Mouse (Mus musculus) myocyte (in vitro differentiated cells): ENCODE data around the gene Myh9. TPM values are rescaled to one million over a fixed set of nuclear protein-coding genes. Genes with fewer than 3 reads are reported as not detected.
A peak's percentile ranks its signal among the peaks of the same experiment; 100 is the strongest.

Experiments
- H3K27me3 ChIP-seq: one replicate; pipeline ENCODE4 v1.6.1; 2011; ENCODE audit not compliant: control insufficient read depth, insufficient read depth, insufficient read length
- H3K36me3 ChIP-seq: one replicate; pipeline ENCODE4 v1.6.1; 2011; ENCODE audit not compliant: control insufficient read depth, insufficient read depth
- H3K4me2 ChIP-seq: one replicate; pipeline ENCODE4 v1.6.1; 2011; ENCODE audit warnings: low read depth, control low read depth
- H3K4me3 ChIP-seq: one replicate; pipeline ENCODE4 v1.5.1; 2011; ENCODE audit warnings: mild to moderate bottlenecking, control low read depth, moderate library complexity
- H3K79me2 ChIP-seq: one replicate; pipeline ENCODE4 v1.6.1; 2011; ENCODE audit not compliant: control insufficient read depth, insufficient read depth
- H3ac ChIP-seq: one replicate; pipeline ENCODE4 v1.6.1; 2011; ENCODE audit not compliant: control insufficient read depth, insufficient read length
- CEBPB ChIP-seq: IDR thresholded peaks from 2 replicates; pipeline ENCODE4 v1.6.1; 2011; ENCODE audit warnings: mild to moderate bottlenecking, moderate library complexity; ENCODE audit not compliant: poor library complexity, insufficient read depth, severe bottlenecking
- MAX ChIP-seq: IDR thresholded peaks from one replicate; pipeline ENCODE4 v1.6.1; 2011; ENCODE audit warnings: low read depth, mild to moderate bottlenecking, control low read depth
- MYOD1 ChIP-seq, 3 experiments: IDR thresholded peaks; one replicate each; pipeline ENCODE4 v1.6.1; 2011; ENCODE audit warnings: control low read depth in 2 of 3, low read depth in 2 of 3, mild to moderate bottlenecking in 2 of 3, moderate library complexity in 1 of 3; ENCODE audit not compliant: insufficient read length in 2 of 3, control insufficient read depth in 1 of 3
- MYOG ChIP-seq, 3 experiments: IDR thresholded peaks; one replicate each; pipeline ENCODE4 v1.6.1; 2011; ENCODE audit warnings: control low read depth in 2 of 3, low read depth in 2 of 3, mild to moderate bottlenecking in 2 of 3; ENCODE audit not compliant: insufficient read length in 2 of 3, control insufficient read depth in 1 of 3, insufficient read depth in 1 of 3
- POLR2A ChIP-seq: IDR thresholded peaks from one replicate; pipeline ENCODE4 v1.6.1; 2011; ENCODE audit warnings: low read depth, mild to moderate bottlenecking, control low read depth, moderate library complexity; ENCODE audit not compliant: insufficient read length
- POLR2AphosphoS2 ChIP-seq: IDR thresholded peaks from one replicate; pipeline ENCODE4 v1.6.1; 2011; ENCODE audit warnings: low read depth, control low read depth; ENCODE audit not compliant: insufficient read length
- REST ChIP-seq: IDR thresholded peaks from one replicate; pipeline ENCODE4 v1.6.1; 2011; ENCODE audit warnings: mild to moderate bottlenecking, control low read depth, moderate library complexity; ENCODE audit not compliant: insufficient read depth, insufficient read length
- TCF12 ChIP-seq: IDR thresholded peaks from one replicate; pipeline ENCODE4 v1.6.1; 2011; ENCODE audit warnings: mild to moderate bottlenecking, control low read depth; ENCODE audit not compliant: poor library complexity, insufficient read depth, severe bottlenecking
- USF1 ChIP-seq: IDR thresholded peaks from one replicate; pipeline ENCODE4 v1.6.1; 2011; ENCODE audit warnings: low read depth, mild to moderate bottlenecking, control low read depth, moderate library complexity
- polyA plus RNA-seq: library from polyadenylated mRNA; unstranded; fragments of >200 nt; fragmentation: generic; extraction: Trizol; gene quantifications from one replicate; pipeline ENCODE4 v1.2.1, GENCODE M21; 2012; ENCODE audit warnings: missing spikeins

The Myh9 gene
- polyA plus RNA-seq, 1 experiment = 466 TPM

DNA sequence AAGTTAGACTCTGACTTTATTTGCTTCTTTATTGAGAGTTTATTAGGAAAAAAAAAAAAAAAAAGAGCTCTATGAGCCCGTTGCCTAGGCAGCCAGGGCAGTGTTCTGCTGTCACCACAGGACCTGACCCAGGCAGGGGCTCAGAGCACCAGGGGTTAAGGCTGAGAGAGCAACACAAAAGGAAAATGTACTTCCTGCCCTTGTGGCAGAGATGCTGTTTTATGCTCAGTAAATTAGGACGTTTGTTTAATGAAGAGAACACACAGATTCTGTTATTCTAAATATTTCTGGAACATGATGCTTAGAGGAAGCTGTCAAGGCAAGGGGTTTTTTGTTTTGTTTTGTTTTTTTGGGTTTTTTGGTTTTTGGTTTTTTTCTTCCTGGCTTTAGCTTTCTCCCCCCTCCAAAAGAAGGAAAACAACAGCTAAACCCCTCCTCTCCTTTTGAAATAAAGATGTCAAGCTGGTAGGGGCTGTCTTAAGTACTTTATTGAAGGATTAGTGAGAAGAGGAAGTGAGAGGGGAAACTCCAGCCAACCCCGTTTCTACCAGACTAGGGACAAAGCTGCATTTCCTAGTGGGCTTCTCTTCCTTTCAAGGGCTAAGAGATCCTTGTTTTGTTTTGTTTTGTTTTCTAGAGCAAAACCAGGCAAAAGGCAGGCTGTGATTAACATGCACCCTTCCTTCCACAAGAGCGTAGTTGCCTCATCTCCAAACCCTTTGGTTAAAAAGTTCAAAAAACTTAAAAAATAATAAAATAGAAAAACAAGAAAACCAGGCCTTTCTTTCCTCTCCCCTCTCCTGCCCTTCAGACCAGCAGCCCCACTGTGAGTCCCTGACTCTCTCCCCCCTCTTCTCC is 3.2 kb downstream of the Myh9 start:
- Histone ChIP-seq H3K79me2 (peaks cover 81% of the 10 kb centered on the region), H3K4me2 (peak overlapping the region; percentile 92), H3K36me3 (peaks cover 5% of the 10 kb centered on the region), H3K4me3 (peak overlapping the region; percentile 94), H3K27me3 (no peaks in the 10 kb centered on the region), H3ac (peak overlapping the region; percentile 60)
- TF ChIP-seq CEBPB (no peak), POLR2AphosphoS2 (peak; percentile 60), POLR2A (peak; percentile 24), MAX (no peak), MYOG (IDR thresholded peaks at IDR 0.05; ENCODE audit: control insufficient read depth in 1 of 3, insufficient read depth in 1 of 3, insufficient read length in 2 of 3, low read depth in 2 of 3) (no peak), REST (no peak)

DNA sequence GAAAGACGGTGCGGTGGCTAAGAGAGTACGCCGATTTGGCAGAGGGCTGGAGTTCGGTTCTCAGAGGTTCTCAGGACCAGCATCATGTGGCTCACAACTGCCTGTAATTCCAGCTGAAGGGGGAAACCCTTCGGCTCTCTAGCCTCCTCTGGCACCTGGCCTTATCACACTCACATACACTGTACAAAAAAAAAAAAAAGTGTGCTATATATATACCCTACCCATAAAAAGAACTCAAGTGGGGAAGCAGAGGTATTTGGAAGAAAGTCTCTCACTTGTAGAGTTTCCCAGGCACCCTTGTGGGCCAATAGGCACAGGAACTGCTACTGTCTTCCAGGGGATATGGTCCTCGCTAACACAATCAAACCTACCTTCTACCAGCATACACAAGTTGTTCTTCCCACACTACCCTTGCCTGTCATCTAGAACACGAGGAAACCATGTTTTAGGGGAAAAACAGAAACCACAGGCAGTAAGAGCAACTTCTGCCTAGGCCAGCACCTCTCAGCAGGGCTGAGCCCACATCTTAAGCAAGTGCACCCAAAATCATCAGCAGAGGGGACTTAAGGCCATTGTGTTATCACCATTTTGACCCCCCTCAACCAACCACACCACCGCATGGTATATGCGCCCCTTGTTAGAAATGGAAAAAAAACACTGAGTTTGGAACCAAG is 4.4 kb downstream of the Myh9 start:
- Histone ChIP-seq H3K4me3 (peak overlapping the region; percentile 94), H3ac (no peak overlapping the region), H3K27me3 (no peaks in the 10 kb centered on the region), H3K4me2 (peak overlapping the region; percentile 92), H3K36me3 (peaks cover 12% of the 10 kb centered on the region), H3K79me2 (peaks cover 93% of the 10 kb centered on the region)
- TF ChIP-seq MYOG (IDR thresholded peaks at IDR 0.05; ENCODE audit: control insufficient read depth in 1 of 3, insufficient read depth in 1 of 3, insufficient read length in 2 of 3, low read depth in 2 of 3) = no peak
- TF ChIP-seq POLR2AphosphoS2 = peak; percentile 8
- no peak for TF ChIP-seq USF1

DNA sequence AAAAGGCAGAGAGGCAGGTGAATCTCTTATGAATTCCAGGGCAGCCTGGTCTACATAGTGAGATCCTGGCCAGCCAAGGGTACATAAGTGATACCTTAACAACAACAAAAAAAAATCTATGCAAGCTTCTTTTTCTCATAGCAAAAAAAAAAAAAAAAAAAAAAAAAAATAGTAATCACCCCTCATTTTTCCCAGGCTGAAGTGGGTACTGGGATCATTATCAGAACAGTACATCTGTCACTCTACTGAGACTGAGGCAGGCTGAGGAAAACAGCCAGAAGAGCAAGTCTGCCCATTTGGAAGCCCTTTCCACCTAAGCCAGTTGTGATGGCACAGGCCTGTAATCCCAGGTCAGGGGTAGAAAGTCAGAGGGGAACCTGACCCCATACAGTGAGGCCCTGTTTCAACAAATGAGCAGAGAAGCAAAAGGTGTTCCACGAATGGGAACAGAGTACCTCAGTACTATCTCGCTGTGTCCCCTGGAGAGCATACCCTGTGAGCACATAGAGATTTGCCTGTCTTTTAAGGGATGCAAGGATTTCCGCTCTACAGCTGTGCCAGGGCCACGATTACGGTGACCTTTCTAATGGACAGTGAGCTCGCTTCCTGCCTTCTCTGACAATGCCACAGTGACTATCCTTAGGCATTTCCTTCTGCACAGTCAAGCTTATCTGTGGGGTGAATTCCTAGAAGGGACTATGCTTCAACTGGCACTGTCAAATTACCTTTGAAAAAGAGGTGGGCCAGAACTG is 5.1 kb downstream of the Myh9 start:
- Histone ChIP-seq H3K4me2 (peak overlapping the region; percentile 92), H3K27me3 (no peaks in the 10 kb centered on the region), H3K4me3 (peak overlapping the region; percentile 94), H3ac (no peak overlapping the region), H3K36me3 (peaks cover 19% of the 10 kb centered on the region), H3K79me2 (peaks cover 100% of the 10 kb centered on the region)
- TF ChIP-seq POLR2AphosphoS2 = peak; percentile 45
- TF ChIP-seq TCF12 = no peak
- no peak for TF ChIP-seq MAX

DNA sequence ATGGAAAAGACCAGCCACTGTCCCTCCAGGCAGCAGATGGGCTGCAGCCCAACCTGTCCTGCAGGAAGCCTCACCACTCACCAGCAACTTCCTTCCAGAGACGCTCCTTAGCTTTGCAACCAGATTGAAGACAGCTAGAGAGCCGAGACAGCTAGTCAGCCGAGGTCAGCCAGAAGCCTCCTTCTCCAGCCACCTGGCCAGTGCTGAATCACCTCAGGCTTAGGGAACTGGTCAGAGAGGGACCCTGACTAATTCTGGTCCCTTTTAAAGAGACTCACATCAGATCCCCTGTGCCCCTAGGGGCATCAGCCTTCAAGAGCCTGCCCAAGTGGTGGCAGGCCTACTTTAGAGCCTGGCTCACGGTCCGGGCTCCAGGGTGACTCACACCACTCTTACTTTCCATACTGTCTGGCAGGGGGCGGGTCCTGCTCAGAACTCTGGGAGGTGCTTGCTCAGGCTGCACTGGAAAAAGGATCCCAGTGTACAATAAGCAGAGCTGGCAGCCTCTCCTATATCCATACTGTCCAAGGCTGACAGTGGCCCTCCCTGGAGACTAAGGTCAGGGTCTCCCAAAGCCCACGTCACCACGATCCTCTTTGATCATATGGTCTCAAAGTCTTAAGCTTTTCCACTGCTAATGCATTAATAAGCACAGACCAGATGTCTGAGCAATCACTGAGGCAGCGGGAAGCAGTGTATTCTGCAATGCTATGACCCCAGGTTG is 5.9 kb downstream of the Myh9 start:
- Histone ChIP-seq H3K79me2 (peaks cover 100% of the 10 kb centered on the region), H3ac (no peak overlapping the region), H3K36me3 (peaks cover 26% of the 10 kb centered on the region), H3K27me3 (no peaks in the 10 kb centered on the region), H3K4me3 (peak overlapping the region; percentile 94), H3K4me2 (peak overlapping the region; percentile 92)
- TF ChIP-seq POLR2AphosphoS2 (peak; percentile 69), REST (no peak), MYOD1 (IDR thresholded peaks at IDR 0.05; ENCODE audit: control insufficient read depth in 1 of 3, insufficient read length in 2 of 3, low read depth in 2 of 3) (peak in 1 of 3 experiments; percentile 15), POLR2A (peak; percentile 44), MYOG (IDR thresholded peaks at IDR 0.05; ENCODE audit: control insufficient read depth in 1 of 3, insufficient read depth in 1 of 3, insufficient read length in 2 of 3, low read depth in 2 of 3) (no peak)
